Mouse (Mus musculus) CH12.LX (cell line): ENCODE data around the gene Vstm2l.

Experiments used
- CHD2 ChIP-seq: IDR thresholded peaks from 2 replicates; pipeline ENCODE4 v1.6.1; 2011; ENCODE audit warnings: low read length, improper control_type of control experiment
- CTCF ChIP-seq, 2 experiments: IDR thresholded peaks in 1 of 2; conservative IDR thresholded peaks in 1 of 2; 2 replicates each; pipeline ENCODE4 v1.5.1; 2011 to 2012; ENCODE audit warnings: low read depth in 2 of 2, low read length in 2 of 2, improper control_type of control experiment in 1 of 2, inconsistent platforms in 1 of 2, mild to moderate bottlenecking in 1 of 2, moderate library complexity in 1 of 2
- POLR2A ChIP-seq: IDR thresholded peaks from 2 replicates; pipeline ENCODE4 v1.6.1; 2011; ENCODE audit warnings: low read depth, mild to moderate bottlenecking, improper control_type of control experiment, low read length
- RAD21 ChIP-seq: IDR thresholded peaks from 2 replicates; pipeline ENCODE4 v1.6.1; 2011; ENCODE audit warnings: low read depth, mild to moderate bottlenecking, low read length, improper control_type of control experiment, moderate library complexity
- SIN3A ChIP-seq: IDR thresholded peaks from 2 replicates; pipeline ENCODE4 v1.6.1; 2012; ENCODE audit warnings: low read length, improper control_type of control experiment, inconsistent platforms
- SMC3 ChIP-seq: IDR thresholded peaks from 2 replicates; pipeline ENCODE4 v1.6.1; 2011; ENCODE audit warnings: low read depth, low read length, improper control_type of control experiment
- ZC3H11A ChIP-seq: IDR thresholded peaks from 2 replicates; pipeline ENCODE4 v1.6.1; 2012; ENCODE audit warnings: low read depth, mild to moderate bottlenecking, inconsistent platforms, low read length, improper control_type of control experiment
- ZMIZ1 ChIP-seq: IDR thresholded peaks from 2 replicates; pipeline ENCODE4 v1.6.1; 2012; ENCODE audit warnings: low read depth, mild to moderate bottlenecking, inconsistent platforms, low read length, improper control_type of control experiment

GRCm38 (mm10) chr2:157970669-157971068 lies 56.2 kb downstream of the Vstm2l start:
- TF ChIP-seq CTCF (conservative IDR thresholded peaks at IDR 0.05 in 1 of 2, IDR thresholded peaks at IDR 0.05 in 1 of 2; ENCODE audit: low read depth in 2 of 2, low read length in 2 of 2) = no peak
- TF ChIP-seq SIN3A = no peak
- TF ChIP-seq RAD21 = no peak
- TF ChIP-seq ZMIZ1 = no peak
- no peak for TF ChIP-seq ZC3H11A
- TF ChIP-seq CHD2 = no peak
- TF ChIP-seq SMC3 = no peak
- no peak for TF ChIP-seq POLR2A
